Comparison of ENCODE assay signal across 8 mouse cellular contexts in genomic region chr2:154570666-154571065, GRCm38 (mm10). TPM values are rescaled to one million over a fixed set of nuclear protein-coding genes. Genes with fewer than 3 reads are reported as not detected.
DNase-seq lines count a peak whose midpoint lies in the region; ATAC-seq and TF ChIP-seq lines count a peak whose summit lies in the region.

No protein-coding gene starts in this region.

- H3K27me3 ChIP-seq in forebrain, embryonic 13.5 days: no peaks in the 10 kb centered on the region
- no peaks in the 10 kb centered on the region for H3K27me3 ChIP-seq in liver, embryonic 14.5 days (ENCODE audit: control insufficient read depth, insufficient read depth, low read length)

- H3K4me2 ChIP-seq in forebrain, embryonic 13.5 days: peak overlapping the region; percentile 80
- peak overlapping the region; percentile 94 for H3K4me2 ChIP-seq in liver, embryonic 14.5 days (ENCODE audit: low read depth)

- H3K27ac ChIP-seq in gastrocnemius, adult 2 months: 0 out of 2 replicates have a peak overlapping the region, but pooled peaks have one; percentile 59
- H3K27ac ChIP-seq in forebrain, embryonic 13.5 days: no peak overlapping the region
- H3K27ac ChIP-seq in liver, embryonic 14.5 days: no peak overlapping the region
- no peak overlapping the region for H3K27ac ChIP-seq in left cerebral cortex, adult 2 months

- H3K4me3 ChIP-seq in gastrocnemius, adult 2 months: no peak overlapping the region
- no peak overlapping the region for H3K4me3 ChIP-seq in forebrain, embryonic 13.5 days
- no peak overlapping the region for H3K4me3 ChIP-seq in liver, embryonic 14.5 days (ENCODE audit: insufficient read depth in 1 of 2, low read depth in 2 of 2, low read length in 2 of 2)
- no peak overlapping the region for H3K4me3 ChIP-seq in left cerebral cortex, adult 2 months

- no peaks in the 10 kb centered on the region for H3K36me3 ChIP-seq in forebrain, embryonic 13.5 days (ENCODE audit: poor library complexity, severe bottlenecking)
- H3K36me3 ChIP-seq in liver, embryonic 14.5 days (replicated peaks; ENCODE audit: control insufficient read depth, insufficient read depth, low read depth): no peaks in the 10 kb centered on the region

- DNase-seq in gastrocnemius, adult 2 months: no peak
- no peak for DNase-seq in gastrocnemius, postnatal 36 days
- peak; percentile 51 for DNase-seq in 3T3-L1 (ENCODE audit: low read depth, low spot score)
- DNase-seq in liver, embryonic 14.5 days (ENCODE audit: low read depth in 3 of 3, low spot score in 3 of 3): no peak
- DNase-seq in thymus, postnatal 0 days (ENCODE audit: low spot score): no peak
- no peak for DNase-seq in spleen, postnatal 36 days (ENCODE audit: low spot score in 2 of 2)
- no peak for DNase-seq in left cerebral cortex, adult 2 months (ENCODE audit: extremely low spot score in 1 of 2, low spot score in 2 of 2)

- TF ChIP-seq CTCF in gastrocnemius, adult 2 months (IDR thresholded peaks at IDR 0.05): no peak
- no peak for TF ChIP-seq CTCF in liver, embryonic 14.5 days (IDR thresholded peaks at IDR 0.05; ENCODE audit: low read depth)
- TF ChIP-seq CTCF in left cerebral cortex, adult 2 months (IDR thresholded peaks at IDR 0.05): no peak

- WGBS in forebrain, embryonic 13.5 days: 67% methylated on average over 4 of the region's 4 CpGs
- WGBS in liver, embryonic 14.5 days (ENCODE audit: insufficient replicate concordance): 26% methylated on average over 4 of the region's 4 CpGs

- H3K9me3 ChIP-seq in forebrain, embryonic 13.5 days (replicated peaks): no peaks in the 10 kb centered on the region
- no peaks in the 10 kb centered on the region for H3K9me3 ChIP-seq in liver, embryonic 14.5 days (ENCODE audit: control insufficient read depth, low read length)

- no peak for ATAC-seq in forebrain, embryonic 13.5 days
- no peak for ATAC-seq in liver, embryonic 14.5 days (ENCODE audit: insufficient read depth)

- TF ChIP-seq EP300 in liver, embryonic 14.5 days (IDR thresholded peaks at IDR 0.05; ENCODE audit: low read depth): no peak

- peak overlapping the region; percentile 62; the same call in 1 of the 2 replicates for H3K9ac ChIP-seq in forebrain, embryonic 13.5 days
- no peak overlapping the region for H3K9ac ChIP-seq in liver, embryonic 14.5 days (replicated peaks)

- intact Hi-C loops in gastrocnemius, adult 2 months (cut with DNase I): no loop called here
- intact Hi-C loops in gastrocnemius, postnatal 36 days (cut with DNase I): no loop called here
- intact Hi-C loops in left cerebral cortex, adult 2 months (cut with DNase I): no loop called here

- peaks cover 45% of the 10 kb centered on the region for H3K4me1 ChIP-seq in forebrain, embryonic 13.5 days
- H3K4me1 ChIP-seq in liver, embryonic 14.5 days (replicated peaks; ENCODE audit: control insufficient read depth in 2 of 2, insufficient read depth in 2 of 2, low read length in 1 of 2): peaks cover 19 to 32% of the 10 kb centered on the region in 2 experiments

RNA-seq across cellular contexts. Expression of gene E2f1, which starts 1.0 kb away (rescaled TPM):
- total RNA-seq in gastrocnemius, adult 2 months (2021): under 1 TPM; 0.28 to 0.64 TPM
- under 1 TPM; 0.48 to 0.69 TPM for total RNA-seq in gastrocnemius, postnatal 36 days (2021)
- 20.8 and 22.8 TPM in 2 replicates for polyA plus RNA-seq in forebrain, embryonic 13.5 days (2015; fragmentation: Nextera tagmentation; extraction: Ambion mirVana)
- polyA plus RNA-seq in liver, embryonic 14.5 days (2012; rRNA removed): 26.2 and 26.4 TPM in 2 replicates
- 6.0 and 7.6 TPM in 2 replicates for polyA plus RNA-seq in liver, embryonic 14.5 days (2014; fragmentation: Nextera tagmentation; extraction: Ambion mirVana)
- 14.7 and 16.8 TPM in 2 replicates for polyA plus RNA-seq in thymus, postnatal 0 days (2015; fragmentation: Nextera tagmentation; extraction: Ambion mirVana)
- 10 to 100 TPM in 1 of 2 experiments, 1 to 10 TPM in 1; 10.0 to 11.5 TPM for total RNA-seq in left cerebral cortex, adult 2 months (2021)

RNA-seq across cellular contexts. Expression of gene Necab3, which starts 12.0 kb away (rescaled TPM):
- under 1 TPM; 0.33 to 0.36 TPM for total RNA-seq in gastrocnemius, adult 2 months (2021)
- total RNA-seq in gastrocnemius, postnatal 36 days (2021): under 1 TPM; 0.27 to 0.28 TPM
- 19.8 and 25.4 TPM in 2 replicates for polyA plus RNA-seq in forebrain, embryonic 13.5 days (2015; fragmentation: Nextera tagmentation; extraction: Ambion mirVana)
- polyA plus RNA-seq in liver, embryonic 14.5 days (2012; rRNA removed): 0.80 and 1.7 TPM in 2 replicates
- polyA plus RNA-seq in liver, embryonic 14.5 days (2014; fragmentation: Nextera tagmentation; extraction: Ambion mirVana): 0.87 and 0.96 TPM in 2 replicates
- polyA plus RNA-seq in thymus, postnatal 0 days (2015; fragmentation: Nextera tagmentation; extraction: Ambion mirVana): 5.1 TPM in 2 replicates
- 10 to 100 TPM; 79.3 to 82.7 TPM for total RNA-seq in left cerebral cortex, adult 2 months (2021)

RNA-seq across cellular contexts. Expression of gene Actl10, which starts 19.1 kb away (rescaled TPM):
- total RNA-seq in gastrocnemius, adult 2 months (2021): not detected
- not detected for total RNA-seq in gastrocnemius, postnatal 36 days (2021)
- polyA plus RNA-seq in forebrain, embryonic 13.5 days (2015; fragmentation: Nextera tagmentation; extraction: Ambion mirVana): 0.49 and 0.68 TPM in 2 replicates
- 0.05 TPM in 1 of 2 replicates, not detected in the other for polyA plus RNA-seq in liver, embryonic 14.5 days (2012; rRNA removed)
- not detected in 2 replicates for polyA plus RNA-seq in liver, embryonic 14.5 days (2014; fragmentation: Nextera tagmentation; extraction: Ambion mirVana)
- 0.09 and 0.10 TPM in 2 replicates for polyA plus RNA-seq in thymus, postnatal 0 days (2015; fragmentation: Nextera tagmentation; extraction: Ambion mirVana)
- total RNA-seq in left cerebral cortex, adult 2 months (2021): not detected

RNA-seq across cellular contexts. Expression of gene 1700003F12Rik, which starts 23.8 kb away (rescaled TPM):
- total RNA-seq in gastrocnemius, adult 2 months (2021): not detected
- total RNA-seq in gastrocnemius, postnatal 36 days (2021): not detected
- 1.4 TPM in 2 replicates for polyA plus RNA-seq in forebrain, embryonic 13.5 days (2015; fragmentation: Nextera tagmentation; extraction: Ambion mirVana)
- polyA plus RNA-seq in liver, embryonic 14.5 days (2012; rRNA removed): 1.3 TPM in 2 replicates
- polyA plus RNA-seq in liver, embryonic 14.5 days (2014; fragmentation: Nextera tagmentation; extraction: Ambion mirVana): 0.90 and 1.1 TPM in 2 replicates
- polyA plus RNA-seq in thymus, postnatal 0 days (2015; fragmentation: Nextera tagmentation; extraction: Ambion mirVana): 1.1 and 2.6 TPM in 2 replicates
- total RNA-seq in left cerebral cortex, adult 2 months (2021): under 1 TPM in 1 of 2 experiments, not detected in 1; 0.70 TPM

RNA-seq across cellular contexts. Expression of gene Pxmp4, which starts 32.8 kb away (rescaled TPM):
- total RNA-seq in gastrocnemius, adult 2 months (2021): 10 to 100 TPM; 10.1 to 15.8 TPM
- total RNA-seq in gastrocnemius, postnatal 36 days (2021): 10 to 100 TPM; 10.8 to 11.8 TPM
- 10.7 and 13.0 TPM in 2 replicates for polyA plus RNA-seq in forebrain, embryonic 13.5 days (2015; fragmentation: Nextera tagmentation; extraction: Ambion mirVana)
- polyA plus RNA-seq in liver, embryonic 14.5 days (2012; rRNA removed): 18.7 and 27.6 TPM in 2 replicates
- polyA plus RNA-seq in liver, embryonic 14.5 days (2014; fragmentation: Nextera tagmentation; extraction: Ambion mirVana): 30.2 and 35.4 TPM in 2 replicates
- polyA plus RNA-seq in thymus, postnatal 0 days (2015; fragmentation: Nextera tagmentation; extraction: Ambion mirVana): 51.8 and 52.1 TPM in 2 replicates
- 10 to 100 TPM; 12.8 to 14.2 TPM for total RNA-seq in left cerebral cortex, adult 2 months (2021)

Comparison
In these comparisons a context has a peak if more than half of its experiments do, and no peak if none do; other contexts are left out.
1. RNA of gene E2f1, which starts 1.0 kb away (total RNA-seq): 10.0 to 11.5 TPM in left cerebral cortex, adult 2 months; 0.48 to 0.69 TPM in gastrocnemius, postnatal 36 days and 0.28 to 0.64 TPM in gastrocnemius, adult 2 months; every median in the first group is over 4 times any median in the second.
2. RNA of gene Necab3, which starts 12.0 kb away (total RNA-seq): 79.3 to 82.7 TPM in left cerebral cortex, adult 2 months; 0.33 to 0.36 TPM in gastrocnemius, adult 2 months and 0.27 to 0.28 TPM in gastrocnemius, postnatal 36 days; every median in the first group is over 10 times any median in the second.